Mouse (Mus musculus) adipocyte (in vitro differentiated cells): Measurements from ENCODE around the gene Gm28048.

Source experiments
- DNase-seq: peaks from one replicate; pipeline ENCODE4 v3.0.0-alpha.2; 2016; ENCODE audit warnings: low spot score

The Gm28048 gene

DNA sequence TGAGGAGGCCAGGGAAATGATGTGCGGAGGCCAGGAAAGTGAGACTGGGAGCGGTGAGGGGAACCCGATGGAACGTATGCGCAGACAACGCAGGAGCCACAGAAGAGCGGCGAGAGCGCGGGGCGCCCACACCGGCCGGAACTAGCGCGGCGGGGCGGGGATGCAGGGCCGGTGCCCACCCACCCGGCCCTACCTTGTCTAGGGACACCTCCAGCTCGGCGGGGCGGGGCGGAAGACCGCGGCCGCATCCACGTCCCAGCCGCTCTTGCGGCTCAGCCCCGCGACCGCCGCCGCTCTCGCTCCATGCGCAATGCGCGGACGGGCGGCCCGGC lies 122.6 kb downstream of the Gm28048 start:
- no peak for DNase-seq

DNA sequence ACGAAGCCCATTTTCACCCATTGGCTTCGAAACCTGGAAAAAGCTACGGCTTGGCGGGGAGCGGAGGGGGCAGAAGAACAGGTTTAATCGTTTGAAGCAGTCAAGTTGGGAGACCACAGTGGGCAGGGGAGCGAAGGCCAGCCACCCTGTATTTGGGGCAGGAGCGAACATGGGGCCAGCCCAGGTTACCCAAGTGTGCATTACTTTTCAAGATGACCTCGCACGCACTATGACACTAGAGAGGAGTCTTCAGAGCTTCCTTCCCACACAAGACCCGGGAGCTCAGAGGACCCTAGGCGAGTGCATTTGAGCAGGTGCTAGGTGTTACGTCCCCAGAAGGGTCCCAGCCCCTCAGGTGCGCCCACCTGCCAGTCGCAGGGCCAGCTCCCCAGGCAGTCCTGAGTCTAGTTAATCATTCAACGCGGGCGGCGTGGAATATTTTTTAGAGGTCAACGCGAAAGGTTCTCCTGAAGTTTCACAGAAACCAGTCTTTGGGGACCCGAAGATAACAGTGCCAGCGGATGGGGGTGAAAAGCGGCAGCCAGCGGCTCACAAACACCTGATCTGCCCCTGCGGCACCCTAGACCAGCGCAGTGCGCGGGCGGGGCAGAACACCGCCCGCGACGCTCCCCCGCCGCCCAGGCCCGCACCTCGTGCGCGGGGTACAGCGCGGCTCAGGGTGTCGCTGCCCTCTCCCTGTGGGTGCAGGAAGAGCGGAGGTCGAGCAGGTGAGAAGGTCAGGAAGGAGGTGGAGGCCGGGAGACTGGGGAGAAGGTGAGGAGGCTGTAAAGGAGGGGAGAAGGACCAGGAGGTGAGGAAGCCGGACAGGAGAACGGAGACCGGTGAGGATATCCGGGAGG lies 123.2 kb downstream of the Gm28048 start:
- DNase-seq: no peak

DNA sequence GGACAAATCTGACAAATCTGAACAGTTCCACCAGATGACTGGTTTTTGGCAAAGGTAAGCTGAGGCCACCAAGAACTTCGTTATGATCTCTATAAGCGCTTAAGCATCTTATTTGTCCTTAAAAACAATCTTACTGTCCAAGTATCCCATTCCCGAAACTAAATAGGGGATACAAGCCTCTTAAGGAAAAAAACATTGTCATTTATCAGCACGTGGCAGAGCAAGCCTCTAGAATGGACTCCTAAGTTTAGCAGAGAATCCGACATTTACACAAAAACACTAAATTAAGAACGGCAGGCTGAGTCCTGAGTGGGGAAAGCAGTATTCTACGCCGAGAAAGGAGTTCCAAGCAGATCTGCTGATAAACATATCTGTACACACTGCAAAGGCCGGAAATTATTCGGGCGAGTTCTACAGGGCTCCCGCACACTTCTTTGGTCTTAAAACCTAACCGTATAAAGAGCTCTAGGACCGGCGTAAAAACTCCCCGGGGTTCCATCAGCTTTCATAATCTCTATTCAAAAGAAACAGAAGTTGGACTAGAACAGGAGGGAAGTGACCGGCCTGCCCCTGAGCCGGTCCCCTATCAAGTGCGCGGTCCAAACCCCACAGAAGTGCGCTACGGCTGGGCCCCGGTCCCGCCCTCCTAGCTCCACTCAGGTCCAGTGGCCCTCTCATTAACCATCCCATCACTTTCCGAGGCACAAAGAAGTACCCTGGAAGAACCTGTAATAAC lies 124.0 kb downstream of the Gm28048 start:
- no peak for DNase-seq

DNA sequence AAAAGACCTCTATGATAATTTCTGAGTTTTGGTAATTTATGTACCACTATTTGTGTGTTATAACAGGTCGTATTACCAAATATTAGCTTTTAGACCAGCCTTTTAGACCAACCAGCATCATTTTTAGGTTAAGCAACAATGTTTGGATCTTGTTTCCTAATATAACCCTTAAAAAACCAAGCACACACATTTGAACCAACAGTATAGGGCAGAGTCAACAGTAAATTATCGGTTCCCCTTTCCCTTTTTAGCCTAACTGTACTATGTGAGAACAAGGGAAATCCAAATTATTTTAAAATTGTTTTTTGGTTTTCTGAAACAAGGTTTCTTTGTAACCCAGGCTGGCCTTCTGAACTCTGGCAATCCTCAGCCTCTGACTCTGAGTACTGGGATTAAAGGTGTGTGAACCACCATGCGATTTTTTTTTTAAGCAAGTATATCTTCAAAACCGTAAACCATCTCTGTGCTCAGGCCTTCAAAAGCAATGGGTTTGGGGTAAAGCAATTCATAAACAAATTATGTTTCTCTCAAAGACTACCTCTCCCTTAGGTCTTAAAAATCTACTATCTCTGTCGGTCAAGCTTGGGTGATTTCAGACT lies 124.7 kb downstream of the Gm28048 start:
- no peak for DNase-seq

DNA sequence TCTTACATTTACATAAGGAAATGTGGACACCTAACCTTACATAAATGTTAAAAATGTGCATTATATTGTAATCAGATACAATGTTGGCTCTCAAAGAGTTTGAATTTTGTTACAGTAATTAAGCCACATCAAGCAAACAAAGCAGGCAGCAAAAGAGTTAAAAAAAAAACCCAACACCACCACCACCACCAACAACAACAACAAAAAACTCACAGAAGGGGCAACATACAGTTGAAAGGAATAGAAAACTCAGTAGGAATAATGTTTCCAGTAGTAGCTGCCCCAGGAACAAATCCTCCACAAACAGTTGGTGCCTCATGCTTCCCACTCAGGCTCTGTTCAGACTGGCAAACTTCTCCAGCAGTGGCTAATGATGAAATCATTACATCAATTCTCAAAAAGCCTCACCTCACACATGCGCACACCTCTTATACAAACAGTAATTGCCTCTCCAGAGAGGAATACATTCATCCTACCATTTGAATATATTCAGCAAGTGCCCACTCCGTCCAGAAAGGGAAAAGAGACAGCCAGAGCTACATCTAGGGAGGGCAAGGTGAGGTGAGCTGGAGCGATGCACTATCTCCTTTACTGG lies 125.4 kb downstream of the Gm28048 start:
- no peak for DNase-seq

DNA sequence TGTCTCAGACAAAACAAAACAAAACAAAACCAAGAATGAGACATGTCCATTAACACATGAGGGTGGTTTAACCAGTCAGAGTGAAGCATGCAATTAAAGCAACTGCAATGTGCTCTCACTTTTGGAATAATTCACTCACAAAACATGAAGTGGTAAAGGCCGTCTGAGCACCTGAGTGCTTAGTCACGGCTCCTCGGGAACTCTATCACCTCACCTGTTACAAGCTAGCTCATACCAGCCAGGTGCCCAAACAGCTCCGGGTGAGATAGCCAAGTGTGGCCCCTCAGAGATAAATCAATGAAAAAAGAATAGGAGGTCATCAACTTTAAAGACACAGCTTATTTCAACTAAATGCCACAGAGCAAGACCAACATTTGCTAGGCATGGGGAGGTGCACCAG lies 127.3 kb downstream of the Gm28048 start:
- DNase-seq: no peak

DNA sequence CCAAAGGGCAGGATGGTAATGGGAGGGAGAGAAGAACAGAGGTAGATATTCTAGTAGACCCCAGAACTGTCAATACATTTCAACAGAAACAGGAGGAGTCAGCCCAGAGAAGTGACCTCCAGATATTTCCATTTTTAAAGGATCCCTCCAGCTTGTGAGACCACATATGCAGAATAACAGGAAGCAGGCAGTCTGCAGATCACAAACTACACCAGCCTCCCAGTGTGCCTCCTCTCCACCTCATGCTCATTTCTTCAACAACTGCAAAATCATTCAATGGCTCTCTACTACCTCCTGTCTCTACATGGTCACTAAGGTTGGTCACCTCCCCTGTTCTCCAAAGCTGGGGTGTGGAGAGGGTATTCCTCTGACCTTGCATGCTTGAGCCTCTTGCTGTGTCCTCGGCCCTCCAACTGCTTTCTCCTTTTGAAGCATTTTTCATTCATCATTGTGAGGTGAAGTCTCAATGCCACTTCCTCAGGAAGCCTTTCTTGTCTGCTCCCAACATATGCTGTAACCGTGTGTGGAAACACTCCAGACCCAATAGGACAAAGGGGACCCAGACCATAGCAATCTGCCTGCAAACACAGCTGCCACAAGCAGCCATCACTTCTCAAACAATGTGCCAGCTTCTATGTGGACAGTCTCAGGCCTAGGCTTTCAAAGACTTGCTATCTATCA lies 128.3 kb downstream of the Gm28048 start:
- no peak for DNase-seq

DNA sequence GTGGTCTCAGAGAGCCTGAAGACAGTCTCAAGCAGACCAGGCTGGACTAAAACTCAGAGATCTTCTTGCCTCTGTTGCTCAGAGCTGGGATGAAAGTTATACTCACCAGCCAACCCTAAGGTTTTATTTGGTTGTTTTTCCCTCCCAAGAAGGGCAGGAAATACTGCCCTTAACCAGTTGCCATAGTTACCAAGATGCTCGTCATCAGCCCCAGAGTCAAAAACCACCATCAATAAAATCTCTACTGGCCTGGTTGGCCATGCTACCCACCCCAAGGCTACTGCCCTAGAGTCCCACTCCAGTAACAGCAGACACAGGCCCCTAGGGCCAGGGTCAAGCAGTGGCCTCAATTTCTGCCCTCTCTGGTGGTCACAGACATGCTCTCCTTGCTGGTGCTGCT lies 129.4 kb downstream of the Gm28048 start:
- no peak for DNase-seq

DNA sequence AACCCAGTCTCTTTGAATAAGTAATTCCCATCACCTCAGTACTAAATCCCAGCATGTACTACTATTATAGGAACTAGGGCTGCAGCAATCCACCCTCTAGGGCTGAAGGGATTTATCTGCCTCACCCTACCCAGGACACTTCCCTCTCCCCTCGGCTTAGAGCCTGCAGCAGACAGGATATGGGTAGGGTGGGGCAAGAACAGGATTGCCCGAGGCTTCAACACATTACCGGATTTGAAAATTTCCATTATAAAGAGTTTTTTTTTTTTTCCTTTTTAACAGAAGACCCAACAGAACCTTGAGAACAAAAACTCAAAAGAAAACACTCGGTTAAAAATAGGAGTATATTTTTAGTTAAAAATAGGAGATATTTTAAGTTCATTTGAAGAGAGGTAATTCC lies 130.5 kb downstream of the Gm28048 start:
- no peak for DNase-seq

DNA sequence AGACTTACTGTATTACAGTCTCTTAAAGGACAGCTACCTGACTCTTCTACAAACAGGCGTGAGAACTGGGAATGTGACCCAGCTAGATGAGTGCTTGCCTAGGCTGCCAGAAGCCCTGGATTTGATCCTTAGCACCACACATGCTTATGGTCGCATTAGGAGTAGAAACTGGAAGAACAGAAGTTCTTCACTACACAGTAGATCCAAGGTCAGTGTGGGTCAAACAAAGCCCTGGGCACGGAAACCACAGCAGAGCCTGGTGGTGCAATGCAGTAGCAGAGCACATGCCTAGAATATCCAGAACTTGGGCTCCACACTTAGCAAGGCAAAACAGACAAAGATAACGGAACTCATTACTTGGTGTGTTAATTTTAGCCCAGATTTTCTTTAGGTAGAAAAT lies 131.8 kb downstream of the Gm28048 start:
- DNase-seq: no peak

DNA sequence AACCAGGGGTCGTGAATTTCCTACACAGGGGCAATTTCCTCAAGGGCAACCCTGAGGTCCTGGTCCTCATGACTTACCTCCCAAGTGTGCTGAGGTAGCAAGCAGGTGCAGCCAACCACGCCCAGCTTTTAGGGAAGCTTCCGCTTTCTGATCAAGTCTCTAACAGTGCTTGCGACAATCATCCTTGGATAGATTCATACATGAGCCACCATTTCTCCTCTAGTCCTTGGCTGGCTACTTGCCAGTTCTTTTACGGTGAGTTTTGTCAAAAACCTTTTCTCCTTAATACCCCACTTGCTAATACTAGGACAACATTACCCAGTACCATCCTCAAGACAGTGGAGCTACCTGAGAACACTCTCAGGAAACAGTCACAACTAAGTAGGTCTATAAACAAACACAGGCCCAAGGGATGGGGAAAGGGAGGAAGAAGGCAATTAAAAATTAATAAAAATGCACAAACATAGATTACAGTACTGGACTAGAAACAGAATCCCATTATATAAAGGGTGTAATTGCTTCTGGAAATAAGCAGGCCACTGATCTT lies 133.2 kb downstream of the Gm28048 start:
- no peak for DNase-seq

DNA sequence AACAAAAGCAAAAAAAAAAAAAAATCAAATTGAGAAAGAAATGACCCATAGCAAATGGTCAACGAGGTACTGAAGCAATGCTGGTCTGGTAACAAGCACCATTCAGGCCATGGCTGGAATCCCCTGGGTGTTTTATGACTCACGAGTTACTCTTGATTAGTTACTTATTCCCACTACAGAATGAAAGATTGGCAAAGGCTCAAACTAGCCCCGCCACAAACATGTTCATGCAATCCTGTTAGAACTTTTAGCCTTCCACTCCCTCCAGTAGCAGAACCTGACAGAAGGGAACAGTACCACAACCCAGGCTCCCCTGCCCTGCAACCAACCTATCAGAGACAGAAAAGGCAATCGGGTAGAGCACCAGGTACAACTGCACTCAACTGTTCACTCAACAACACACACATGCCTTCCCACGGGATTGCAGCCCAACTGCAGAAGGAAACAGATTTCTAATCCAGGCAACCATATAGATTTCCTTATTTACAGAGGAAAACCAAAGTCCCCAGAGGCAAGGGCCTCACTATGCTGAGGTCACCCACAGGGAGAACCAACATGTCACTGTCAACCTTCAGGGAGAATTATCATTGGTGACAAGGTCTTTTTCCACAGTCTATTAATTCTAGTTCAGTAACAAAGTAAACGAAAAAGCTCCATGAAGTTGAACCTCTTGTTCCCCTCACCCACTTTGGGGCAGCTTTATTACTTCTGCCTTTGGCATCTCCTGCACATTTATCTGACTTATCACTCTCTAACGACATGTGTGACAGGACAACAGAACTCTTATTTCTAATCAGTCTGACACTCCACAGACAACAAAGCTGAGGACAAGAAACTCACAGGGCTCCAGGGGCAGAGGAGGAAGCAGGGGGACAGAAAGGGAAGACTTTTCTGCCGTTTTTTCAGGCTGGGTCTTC lies 133.9 kb downstream of the Gm28048 start:
- peak; percentile 40 for DNase-seq

DNA sequence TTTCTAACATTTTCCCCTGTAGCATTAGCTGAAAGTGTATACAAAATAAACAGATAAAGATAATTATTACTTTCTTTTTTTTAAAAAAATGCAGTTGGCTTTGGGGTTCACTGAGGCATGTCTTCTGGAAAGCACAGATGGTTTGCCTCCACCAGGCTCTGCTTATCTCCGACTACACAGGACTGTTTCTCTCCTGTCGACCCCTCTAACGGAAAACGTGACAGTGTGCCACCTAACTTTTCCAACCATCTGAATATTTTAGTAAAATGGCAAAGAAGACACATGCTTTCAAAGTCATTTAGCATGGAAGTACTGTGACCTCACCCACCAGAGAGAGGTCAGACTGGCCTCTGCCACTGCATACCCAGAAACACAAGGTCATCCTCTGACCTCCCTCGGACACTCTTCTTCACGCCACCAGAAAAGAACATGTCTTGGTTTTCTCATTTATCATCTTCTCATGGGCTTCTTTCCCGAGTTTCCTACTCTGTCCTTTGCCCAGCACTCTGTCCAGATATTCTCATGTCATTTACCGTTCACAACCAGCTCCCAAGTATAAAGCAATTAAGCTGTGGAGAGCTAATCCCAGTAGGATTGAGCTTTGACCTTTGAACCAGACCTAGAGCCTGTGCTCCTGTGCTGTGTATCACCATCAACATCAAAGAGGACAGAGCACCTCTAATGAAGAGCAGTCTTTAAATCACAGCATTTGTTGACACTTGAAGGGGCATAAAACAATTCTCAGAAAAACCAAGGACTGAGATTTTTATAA lies 134.7 kb downstream of the Gm28048 start:
- DNase-seq: no peak

DNA sequence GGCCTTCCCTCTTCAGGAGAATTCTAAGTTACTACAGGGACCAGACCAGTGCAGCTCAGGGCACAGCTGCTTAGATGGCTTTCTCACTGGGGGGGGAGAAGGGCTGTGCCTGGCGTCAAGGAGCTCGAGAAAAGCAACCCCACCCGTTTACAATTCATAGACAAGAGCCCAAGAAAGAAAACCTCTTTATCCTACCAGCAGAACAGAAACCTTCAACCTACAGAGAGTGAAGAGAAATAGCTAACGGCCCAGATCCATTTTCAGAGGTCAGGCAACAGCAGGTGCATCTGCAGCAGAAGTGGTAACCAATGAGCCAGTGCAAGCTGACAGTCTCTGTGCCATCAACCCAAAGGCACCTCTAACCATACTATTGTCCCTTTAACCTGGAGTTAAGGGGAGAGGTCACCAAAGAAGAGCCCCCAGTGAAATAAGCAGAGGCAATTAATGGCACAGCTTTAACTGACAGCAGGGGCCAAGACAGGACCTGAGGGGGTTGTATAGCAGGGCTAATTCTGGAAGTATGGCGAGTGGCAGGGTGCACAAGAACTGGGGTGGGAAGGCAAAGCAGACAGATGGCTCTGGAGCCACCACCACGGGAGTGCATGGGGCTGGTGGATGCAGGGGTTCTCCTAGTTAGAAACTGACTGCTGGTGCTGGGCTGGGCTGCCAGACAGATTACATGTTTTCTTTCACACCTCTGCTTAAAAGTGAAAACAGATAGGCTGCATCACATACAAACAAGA lies 135.6 kb downstream of the Gm28048 start:
- no peak for DNase-seq

DNA sequence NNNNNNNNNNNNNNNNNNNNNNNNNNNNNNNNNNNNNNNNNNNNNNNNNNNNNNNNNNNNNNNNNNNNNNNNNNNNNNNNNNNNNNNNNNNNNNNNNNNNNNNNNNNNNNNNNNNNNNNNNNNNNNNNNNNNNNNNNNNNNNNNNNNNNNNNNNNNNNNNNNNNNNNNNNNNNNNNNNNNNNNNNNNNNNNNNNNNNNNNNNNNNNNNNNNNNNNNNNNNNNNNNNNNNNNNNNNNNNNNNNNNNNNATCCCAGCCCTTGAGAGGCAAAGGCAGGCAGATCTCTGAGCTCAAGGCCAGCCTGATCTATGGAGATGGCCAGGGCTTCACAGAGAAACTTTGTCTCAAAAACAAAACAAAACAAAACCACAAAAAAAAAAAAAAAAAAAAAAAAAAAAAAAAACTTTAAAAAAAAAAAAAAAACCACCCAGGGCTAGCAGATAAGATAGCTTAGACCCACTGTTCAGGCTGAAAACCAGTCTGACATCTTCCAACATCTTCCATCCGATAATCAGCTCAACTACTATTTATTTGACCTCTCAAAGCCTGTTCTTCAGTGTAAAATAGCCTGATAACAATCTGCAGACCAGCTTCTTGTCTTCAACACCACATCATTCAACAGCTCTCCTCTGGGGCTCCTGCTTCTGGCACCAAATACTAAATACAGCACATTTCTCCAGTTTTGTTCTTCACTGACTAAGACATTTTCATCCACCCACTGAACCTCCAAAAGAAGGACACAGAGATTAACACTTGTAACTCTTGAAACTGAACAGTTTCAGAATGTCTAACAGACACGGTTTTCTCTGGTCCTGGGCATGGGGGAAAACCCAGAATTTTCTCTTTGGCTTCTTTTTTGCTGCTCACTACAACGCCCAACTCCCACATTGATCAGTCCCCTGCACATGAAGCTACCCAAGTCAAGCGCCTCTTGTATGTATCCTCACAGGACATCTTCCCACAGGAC lies 136.9 kb downstream of the Gm28048 start:
- DNase-seq: peak; percentile 20

DNA sequence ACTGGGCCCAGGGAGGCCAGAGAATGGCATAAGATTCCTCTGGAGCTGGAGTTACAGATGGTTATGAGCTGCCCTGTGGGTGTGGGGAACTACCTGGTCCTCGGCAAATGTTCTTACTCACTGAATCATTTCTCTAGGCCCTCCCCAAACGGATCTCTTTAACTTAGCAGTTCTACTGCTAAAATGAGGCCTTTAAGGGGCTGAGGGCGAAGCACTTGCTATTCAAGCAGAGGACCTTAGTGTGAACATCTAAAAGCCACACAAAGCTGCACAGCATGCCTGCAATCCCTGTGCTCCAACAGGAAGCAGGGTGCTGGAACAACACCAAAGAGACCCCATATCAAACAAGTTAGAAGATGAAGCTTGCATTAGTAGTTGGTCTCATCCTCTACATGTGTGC lies 142.4 kb downstream of the Gm28048 start:
- DNase-seq: no peak

DNA sequence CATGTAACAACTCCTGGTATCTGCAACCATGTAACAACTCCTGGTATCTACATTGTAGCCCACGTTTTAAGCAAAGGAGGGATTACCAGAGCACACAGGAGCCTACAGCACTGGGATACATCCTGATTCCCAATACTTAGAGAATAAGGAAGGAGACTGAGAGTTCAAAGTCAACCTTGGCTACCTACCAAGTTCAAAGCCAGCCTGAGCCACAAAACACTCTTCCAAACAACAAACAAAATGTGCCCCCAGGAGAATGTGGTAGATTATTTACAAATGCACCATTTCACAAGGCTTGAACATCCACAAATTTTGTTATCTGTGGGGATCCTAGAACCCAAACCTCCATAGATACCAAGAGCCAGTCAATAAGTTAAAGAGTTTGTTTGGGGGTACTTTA lies 143.5 kb downstream of the Gm28048 start:
- no peak for DNase-seq

DNA sequence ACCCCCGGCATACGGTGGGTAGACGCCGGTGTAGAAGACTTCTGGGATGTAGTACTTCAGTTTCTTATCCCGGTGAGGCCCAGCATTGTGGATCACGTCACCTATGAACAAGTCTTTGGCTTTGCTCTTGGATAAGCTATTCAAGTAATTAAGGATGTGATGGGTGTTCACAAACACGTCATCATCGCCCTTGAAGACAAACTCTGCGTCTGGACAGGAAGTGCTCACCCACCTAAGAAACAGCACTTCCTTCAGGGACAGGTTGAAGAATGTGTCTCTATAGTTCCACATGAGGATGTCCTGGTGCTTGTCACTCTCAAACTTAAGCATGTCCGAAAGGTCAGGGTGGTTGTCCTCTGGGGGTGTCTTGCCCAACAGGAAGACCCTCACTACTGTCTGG lies 145.6 kb downstream of the Gm28048 start:
- no peak for DNase-seq
